Mouse (Mus musculus) lung, postnatal 0 days (tissue): ENCODE data around the gene Olfr10.

ENCODE experiments used
- CTCF ChIP-seq: IDR thresholded peaks from 2 replicates; pipeline ENCODE4 v1.5.1; 2016; ENCODE audit warnings: antibody characterized with exemption, mild to moderate bottlenecking
- EP300 ChIP-seq: IDR thresholded peaks from 2 replicates; pipeline ENCODE4 v1.6.1; 2016; ENCODE audit warnings: antibody characterized with exemption, mild to moderate bottlenecking, control low read depth

DNA sequence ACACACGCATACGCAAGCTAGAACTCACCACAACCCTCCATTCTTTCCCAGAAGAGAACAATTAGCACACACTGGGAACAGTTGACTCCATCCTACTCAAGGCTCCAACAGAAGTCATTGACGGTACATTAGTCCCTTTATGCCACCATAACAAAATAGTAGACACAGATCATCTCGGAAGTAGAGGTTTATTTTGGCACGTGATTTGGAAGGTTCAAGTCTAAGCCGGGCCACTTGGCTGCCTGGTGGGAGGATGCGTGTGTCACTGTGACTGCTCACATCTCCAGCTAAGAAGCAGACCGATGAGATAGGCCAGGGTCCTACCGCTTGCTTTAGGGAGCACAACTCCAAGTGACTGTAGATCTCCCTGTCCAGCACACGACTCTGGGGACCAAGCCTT lies 37.2 kb upstream of the Olfr10 start:
- TF ChIP-seq CTCF (no peak), EP300 (no peak)
